Mouse (Mus musculus): ENCODE measurements around the gene Dis3l2. TPM values are rescaled to one million over a fixed set of nuclear protein-coding genes. Genes with fewer than 3 reads are reported as not detected.

Gene Dis3l2
- polyA plus RNA-seq, 1 experiment, result 19.8 TPM

DNA sequence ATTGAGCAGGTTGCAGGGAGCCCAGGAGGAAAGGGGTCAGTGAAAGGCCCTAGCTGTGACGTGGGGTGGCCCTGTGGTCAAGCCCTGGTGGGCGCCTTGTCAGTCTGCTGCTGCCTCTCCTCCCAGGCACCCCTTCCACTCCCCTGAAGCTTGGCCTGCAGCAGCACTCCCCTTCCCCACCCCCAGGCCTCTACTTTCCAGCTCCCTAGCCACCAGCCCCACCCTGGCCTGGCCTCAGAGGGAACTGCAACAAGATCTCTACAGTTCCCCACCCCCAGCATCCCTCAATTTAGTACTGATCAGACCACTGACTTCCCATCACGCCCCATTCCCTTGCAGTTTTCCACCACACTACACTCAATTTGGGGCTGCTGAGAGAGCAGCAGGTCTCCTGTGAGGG is 332.7 kb downstream of the Dis3l2 start:
- Histone ChIP-seq H3K27ac (ENCODE audit: control insufficient read depth, insufficient read depth, low read length) (no peak overlapping the region), H3K4me1 (replicated peaks; ENCODE audit: control insufficient read depth, insufficient read depth, low read length) (no peaks in the 10 kb centered on the region), H3K36me3 (ENCODE audit: control insufficient read depth, insufficient read depth, low read length) (no peaks in the 10 kb centered on the region), H3K4me3 (ENCODE audit: control insufficient read depth, insufficient read depth, low read length) (no peak overlapping the region), H3K27me3 (ENCODE audit: control insufficient read depth, insufficient read depth, low read length) (no peaks in the 10 kb centered on the region)
- WGBS, result 94% methylated on average over 3 of the region's 3 CpGs
- DNase-seq, result no peak
- TF ChIP-seq CTCF (IDR thresholded peaks at IDR 0.05; ENCODE audit: borderline replicate concordance, control insufficient read depth, extremely low read depth, insufficient read depth, low read length, poor library complexity) (no peak), POLR2A (IDR thresholded peaks at IDR 0.05; ENCODE audit: control insufficient read depth, extremely low read depth, insufficient read depth, low read length, poor library complexity) (no peak)

GRCm38 (mm10) chr1:87038477-87039070 is 335.0 kb downstream of the Dis3l2 start:
- H3K27me3 ChIP-seq (ENCODE audit: control insufficient read depth, insufficient read depth, low read length), result no peaks in the 10 kb centered on the region
- no peaks in the 10 kb centered on the region for H3K36me3 ChIP-seq (ENCODE audit: control insufficient read depth, insufficient read depth, low read length)
- no peak for TF ChIP-seq POLR2A (IDR thresholded peaks at IDR 0.05; ENCODE audit: control insufficient read depth, extremely low read depth, insufficient read depth, low read length, poor library complexity)
- no peak for TF ChIP-seq CTCF (IDR thresholded peaks at IDR 0.05; ENCODE audit: borderline replicate concordance, control insufficient read depth, extremely low read depth, insufficient read depth, low read length, poor library complexity)
- H3K4me1 ChIP-seq (replicated peaks; ENCODE audit: control insufficient read depth, insufficient read depth, low read length), result no peaks in the 10 kb centered on the region
- H3K27ac ChIP-seq (ENCODE audit: control insufficient read depth, insufficient read depth, low read length), result no peak overlapping the region
- DNase-seq, result no peak
- 93% methylated on average over 2 of the region's 2 CpGs for WGBS
- H3K4me3 ChIP-seq (ENCODE audit: control insufficient read depth, insufficient read depth, low read length), result no peak overlapping the region

DNA sequence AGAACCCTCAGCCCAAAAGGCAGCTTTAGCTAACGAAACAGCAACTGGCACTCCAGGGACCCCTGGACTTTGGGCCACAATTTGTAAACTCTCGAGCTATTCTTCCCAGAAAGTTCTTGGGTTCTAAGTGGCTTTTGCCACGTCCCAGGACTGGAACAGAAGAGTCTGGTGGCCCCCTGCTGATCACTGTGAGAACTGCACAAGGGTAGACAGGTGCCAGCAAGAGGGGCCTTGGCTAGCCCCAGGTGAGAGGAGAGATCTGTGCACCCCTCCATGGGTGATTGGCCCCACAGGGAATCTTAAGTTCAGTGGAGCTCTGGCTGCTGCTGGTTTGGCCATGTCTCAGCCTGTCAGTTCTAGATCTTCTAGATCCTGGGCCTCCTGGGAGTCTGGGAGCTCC is 337.5 kb downstream of the Dis3l2 start:
- Histone ChIP-seq H3K36me3 (ENCODE audit: control insufficient read depth, insufficient read depth, low read length) (no peaks in the 10 kb centered on the region), H3K4me3 (ENCODE audit: control insufficient read depth, insufficient read depth, low read length) (no peak overlapping the region), H3K27ac (ENCODE audit: control insufficient read depth, insufficient read depth, low read length) (no peak overlapping the region), H3K4me1 (replicated peaks; ENCODE audit: control insufficient read depth, insufficient read depth, low read length) (no peaks in the 10 kb centered on the region), H3K27me3 (ENCODE audit: control insufficient read depth, insufficient read depth, low read length) (no peaks in the 10 kb centered on the region)
- TF ChIP-seq POLR2A (IDR thresholded peaks at IDR 0.05; ENCODE audit: control insufficient read depth, extremely low read depth, insufficient read depth, low read length, poor library complexity), result no peak
- TF ChIP-seq CTCF (IDR thresholded peaks at IDR 0.05; ENCODE audit: borderline replicate concordance, control insufficient read depth, extremely low read depth, insufficient read depth, low read length, poor library complexity), result peak; percentile 74
- 34% methylated on average over 3 of the region's 3 CpGs for WGBS
- peak; percentile 71 for DNase-seq

DNA sequence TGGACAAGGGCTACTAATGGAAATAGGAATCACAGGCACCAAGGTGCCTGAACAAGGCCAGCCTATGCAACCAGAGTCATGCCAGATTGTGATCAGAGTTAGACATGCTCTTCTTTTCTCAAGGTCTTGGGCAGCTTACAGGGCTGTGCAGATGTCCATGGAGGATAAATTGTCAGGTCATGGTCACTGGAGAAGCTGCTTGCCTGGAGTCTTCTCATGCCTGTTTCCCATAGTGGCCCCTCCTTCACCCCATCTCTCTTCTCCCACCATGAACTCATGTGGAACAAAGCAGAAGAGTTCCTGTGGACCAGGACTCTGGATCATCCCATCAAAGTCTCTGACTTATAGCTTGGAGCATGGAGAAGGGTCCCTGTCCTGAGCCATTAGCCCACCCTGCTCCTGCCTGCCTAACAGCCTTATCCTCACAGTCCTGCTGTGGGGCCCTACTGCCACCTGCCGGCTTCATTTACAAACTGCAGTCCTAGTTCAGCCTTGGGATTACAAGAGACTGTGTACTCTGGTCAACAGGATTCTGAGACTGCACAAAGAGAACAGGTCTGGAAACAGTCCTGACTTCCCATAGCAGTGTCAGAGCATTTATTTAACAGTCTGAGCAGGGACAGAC is 338.3 kb downstream of the Dis3l2 start:
- TF ChIP-seq POLR2A (IDR thresholded peaks at IDR 0.05; ENCODE audit: control insufficient read depth, extremely low read depth, insufficient read depth, low read length, poor library complexity), result no peak
- TF ChIP-seq CTCF (IDR thresholded peaks at IDR 0.05; ENCODE audit: borderline replicate concordance, control insufficient read depth, extremely low read depth, insufficient read depth, low read length, poor library complexity), result peak; percentile 71; the same call in 1 of the 2 replicates
- H3K27me3 ChIP-seq (ENCODE audit: control insufficient read depth, insufficient read depth, low read length), result no peaks in the 10 kb centered on the region
- no peak overlapping the region for H3K27ac ChIP-seq (ENCODE audit: control insufficient read depth, insufficient read depth, low read length)
- peak; percentile 69 for DNase-seq
- no peaks in the 10 kb centered on the region for H3K36me3 ChIP-seq (ENCODE audit: control insufficient read depth, insufficient read depth, low read length)
- H3K4me1 ChIP-seq (replicated peaks; ENCODE audit: control insufficient read depth, insufficient read depth, low read length), result no peaks in the 10 kb centered on the region
- H3K4me3 ChIP-seq (ENCODE audit: control insufficient read depth, insufficient read depth, low read length), result no peak overlapping the region
- WGBS, result 0% methylated on average over 1 of the region's 1 CpGs

DNA sequence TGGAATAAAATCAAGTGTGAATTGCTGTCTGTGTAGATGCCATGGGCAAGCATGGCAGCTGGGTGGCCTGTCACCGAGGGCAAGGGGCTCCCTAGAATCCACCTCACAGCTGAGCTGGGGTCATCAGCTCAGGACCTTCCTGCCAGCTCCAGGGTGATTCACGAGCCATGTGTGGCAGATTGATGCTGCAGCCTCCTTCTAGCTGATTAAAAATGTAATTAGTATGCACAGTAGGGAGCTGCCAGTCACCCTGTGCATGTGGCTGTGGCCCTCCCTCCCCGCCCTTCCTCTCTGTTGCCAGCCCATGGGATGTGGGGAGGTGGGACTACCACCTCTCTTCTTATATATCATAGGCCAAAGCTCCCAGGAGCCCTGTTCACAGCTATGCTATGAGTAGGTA is 346.5 kb downstream of the Dis3l2 start:
- no peaks in the 10 kb centered on the region for H3K4me1 ChIP-seq (replicated peaks; ENCODE audit: control insufficient read depth, insufficient read depth, low read length)
- DNase-seq, result no peak
- 94% methylated on average over 3 of the region's 3 CpGs for WGBS
- TF ChIP-seq CTCF (IDR thresholded peaks at IDR 0.05; ENCODE audit: borderline replicate concordance, control insufficient read depth, extremely low read depth, insufficient read depth, low read length, poor library complexity) (no peak), POLR2A (IDR thresholded peaks at IDR 0.05; ENCODE audit: control insufficient read depth, extremely low read depth, insufficient read depth, low read length, poor library complexity) (no peak)
- no peak overlapping the region for H3K4me3 ChIP-seq (ENCODE audit: control insufficient read depth, insufficient read depth, low read length)
- H3K27ac ChIP-seq (ENCODE audit: control insufficient read depth, insufficient read depth, low read length), result no peak overlapping the region
- no peaks in the 10 kb centered on the region for H3K27me3 ChIP-seq (ENCODE audit: control insufficient read depth, insufficient read depth, low read length)
- H3K36me3 ChIP-seq (ENCODE audit: control insufficient read depth, insufficient read depth, low read length), result no peaks in the 10 kb centered on the region

DNA sequence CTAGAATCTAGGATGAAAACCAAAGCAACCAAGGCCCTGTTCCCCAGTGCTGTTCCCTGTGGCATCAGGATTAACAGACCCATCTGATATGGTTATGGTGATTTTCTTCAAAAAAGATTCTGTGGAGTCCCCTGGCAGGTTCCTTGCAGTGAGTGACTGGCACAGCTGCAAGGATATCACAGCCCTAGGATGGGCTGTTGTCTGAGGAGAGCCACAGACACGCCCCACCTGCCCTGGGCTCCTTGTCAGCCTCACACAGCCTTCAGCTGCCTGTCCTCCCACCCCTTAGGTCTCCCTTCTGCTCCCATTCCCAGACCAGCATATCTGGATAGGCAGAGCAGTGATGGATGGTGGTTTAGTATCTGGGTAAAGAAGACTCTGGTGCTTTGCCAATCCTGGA is 347.1 kb downstream of the Dis3l2 start:
- TF ChIP-seq CTCF (IDR thresholded peaks at IDR 0.05; ENCODE audit: borderline replicate concordance, control insufficient read depth, extremely low read depth, insufficient read depth, low read length, poor library complexity), result no peak
- no peak for TF ChIP-seq POLR2A (IDR thresholded peaks at IDR 0.05; ENCODE audit: control insufficient read depth, extremely low read depth, insufficient read depth, low read length, poor library complexity)
- WGBS, result 90% methylated on average over 1 of the region's 1 CpGs
- Histone ChIP-seq H3K27me3 (ENCODE audit: control insufficient read depth, insufficient read depth, low read length) (no peaks in the 10 kb centered on the region), H3K4me3 (ENCODE audit: control insufficient read depth, insufficient read depth, low read length) (no peak overlapping the region), H3K27ac (ENCODE audit: control insufficient read depth, insufficient read depth, low read length) (no peak overlapping the region), H3K4me1 (replicated peaks; ENCODE audit: control insufficient read depth, insufficient read depth, low read length) (no peaks in the 10 kb centered on the region), H3K36me3 (ENCODE audit: control insufficient read depth, insufficient read depth, low read length) (no peaks in the 10 kb centered on the region)
- no peak for DNase-seq

Data from thymus, adult 2 months (tissue).